Mouse (Mus musculus) G1E (cell line): ENCODE measurements around the gene Myl7.

Source experiments
- CTCF ChIP-seq: IDR thresholded peaks from 2 replicates; pipeline ENCODE4 v1.5.1; 2012; ENCODE audit warnings: low read depth, low read length, inconsistent platforms, mixed read lengths
- GATA1 ChIP-seq: IDR thresholded peaks from 2 replicates; pipeline ENCODE4 v1.6.1; 2012; ENCODE audit warnings: borderline replicate concordance, low read length, inconsistent platforms, mixed read lengths
- POLR2AphosphoS5 ChIP-seq: IDR thresholded peaks from 2 replicates; pipeline ENCODE4 v1.6.1; 2012; ENCODE audit warnings: low read depth, low read length, inconsistent platforms; ENCODE audit not compliant: insufficient replicate concordance

DNA sequence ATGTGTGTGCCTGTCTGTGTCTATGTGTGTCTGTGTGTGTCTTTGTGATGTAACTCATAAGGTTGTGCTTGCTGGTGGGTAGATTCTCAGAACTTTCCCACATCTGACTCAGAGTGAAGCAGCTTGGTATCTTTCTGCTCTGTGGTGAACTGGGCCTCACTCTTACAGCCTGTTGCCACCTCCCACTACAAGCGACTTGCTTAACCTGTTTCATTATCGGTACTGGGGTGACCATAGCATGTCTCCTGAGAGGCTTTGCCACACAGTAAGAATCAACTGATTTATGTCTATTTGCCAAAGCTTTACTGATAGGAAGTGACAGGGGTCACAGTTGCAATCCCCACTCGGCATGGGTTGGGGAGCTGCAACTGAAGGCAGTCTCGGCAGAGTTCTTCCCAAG lies 10.1 kb upstream of the Myl7 start:
- TF ChIP-seq CTCF (no peak), GATA1 (no peak), POLR2AphosphoS5 (no peak)
